In the genomic region with DNA sequence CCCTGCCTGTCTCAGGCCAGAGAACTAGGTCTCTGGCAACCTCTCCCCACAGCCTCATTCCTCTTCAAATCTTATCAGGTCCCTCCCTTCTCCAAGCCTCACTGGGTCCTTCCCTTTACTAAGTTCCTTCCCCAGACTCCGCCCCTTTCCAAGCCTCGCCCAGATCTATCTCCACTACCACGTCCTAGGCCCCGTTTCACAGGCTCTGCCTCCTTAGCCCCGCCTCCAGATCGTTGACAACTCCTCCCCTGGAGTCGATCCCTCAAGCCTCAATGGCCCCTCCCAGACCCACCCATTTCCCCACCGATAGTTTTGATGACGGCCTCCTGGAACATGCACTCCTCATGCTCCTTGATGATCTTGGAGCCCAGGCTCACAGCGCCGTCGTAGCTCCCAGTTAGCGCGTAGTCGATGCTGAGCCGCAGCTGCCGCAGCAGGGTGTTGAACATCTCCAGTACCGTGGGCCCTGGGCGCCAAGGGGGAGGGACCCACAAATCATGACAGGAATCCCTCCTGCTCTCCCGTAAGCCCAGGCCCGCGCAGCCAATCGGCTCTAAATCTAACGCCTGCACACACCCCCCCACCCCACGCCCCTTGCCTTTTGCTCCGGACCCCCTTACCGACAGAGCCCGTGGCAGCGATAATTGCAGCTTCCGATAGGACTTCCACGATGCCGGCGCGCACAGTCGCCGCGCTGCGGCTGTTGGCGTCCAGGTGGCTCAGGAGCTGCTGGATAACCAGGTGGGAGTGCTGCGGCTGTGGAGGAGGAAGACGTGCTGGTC, we compare ENCODE assay signal across 8 mouse cellular contexts. TPM values are rescaled to one million over a fixed set of nuclear protein-coding genes. Genes with fewer than 3 reads are reported as not detected.
DNase-seq lines count a peak whose midpoint lies in the region; ATAC-seq and TF ChIP-seq lines count a peak whose summit lies in the region.

No protein-coding gene starts in this region.

- peak overlapping the region; percentile 57; the same call in 1 of the 2 replicates for H3K9ac ChIP-seq in kidney, embryonic 14.5 days (ENCODE audit: low read depth, low read length)
- peak overlapping the region; percentile 52 for H3K9ac ChIP-seq in limb, embryonic 14.5 days (ENCODE audit: low read depth, low read length, severe bottlenecking)
- H3K9ac ChIP-seq in midbrain, embryonic 16.5 days (ENCODE audit: low read depth, low read length), result peak overlapping the region; percentile 66

- H3K79me2 ChIP-seq in C2C12 (ENCODE audit: control insufficient read depth, insufficient read depth), result no peaks in the 10 kb centered on the region

- no peaks in the 10 kb centered on the region for H3K36me3 ChIP-seq in C2C12 (ENCODE audit: control insufficient read depth, insufficient read depth)
- H3K36me3 ChIP-seq in heart, embryonic 10.5 days, result peaks cover 42% of the 10 kb centered on the region
- no peaks in the 10 kb centered on the region for H3K36me3 ChIP-seq in kidney, embryonic 14.5 days (ENCODE audit: control insufficient read depth, insufficient read depth, low read length)
- no peaks in the 10 kb centered on the region for H3K36me3 ChIP-seq in limb, embryonic 14.5 days (ENCODE audit: control insufficient read depth, insufficient read depth, low read length)
- peaks cover 21% of the 10 kb centered on the region for H3K36me3 ChIP-seq in midbrain, embryonic 16.5 days (ENCODE audit: control insufficient read depth, insufficient read depth, low read length)

- WGBS in heart, embryonic 10.5 days, result under 1% methylated on average over 41 of the region's 41 CpGs
- WGBS in kidney, embryonic 14.5 days, result 0% methylated on average over 37 of the region's 41 CpGs
- under 1% methylated on average over 41 of the region's 41 CpGs for WGBS in limb, embryonic 14.5 days
- under 1% methylated on average over 41 of the region's 41 CpGs for WGBS in midbrain, embryonic 16.5 days

- no peak for TF ChIP-seq CTCF in C2C12 (IDR thresholded peaks at IDR 0.05; ENCODE audit: control insufficient read depth, insufficient read depth, insufficient read length)
- TF ChIP-seq CTCF in embryonic fibroblast, embryonic 13.5 days (IDR thresholded peaks at IDR 0.05; ENCODE audit: borderline replicate concordance, insufficient read depth, low read length), result no peak

- peak; percentile 96 for ATAC-seq in kidney, embryonic 14.5 days (ENCODE audit: low FRiP score, low TSS enrichment)
- peak; percentile 97 for ATAC-seq in limb, embryonic 14.5 days (ENCODE audit: low FRiP score, low read depth)
- ATAC-seq in midbrain, embryonic 16.5 days, result peak; percentile 87

- peak overlapping the region; percentile 91 for H3K4me2 ChIP-seq in kidney, embryonic 14.5 days (replicated peaks; ENCODE audit: low read depth, low read length)
- peak overlapping the region; percentile 88 for H3K4me2 ChIP-seq in limb, embryonic 14.5 days (replicated peaks; ENCODE audit: low read depth, low read length, severe bottlenecking)
- H3K4me2 ChIP-seq in midbrain, embryonic 16.5 days (ENCODE audit: low read length), result peak overlapping the region; percentile 71

- peak; percentile 60 for TF ChIP-seq POLR2A in embryonic fibroblast, embryonic 13.5 days (IDR thresholded peaks at IDR 0.05; ENCODE audit: low read depth, low read length)
- no peak for TF ChIP-seq POLR2A in limb, embryonic 14.5 days (IDR thresholded peaks at IDR 0.05; ENCODE audit: borderline replicate concordance, extremely low read depth, insufficient read depth, insufficient read length)

- H3K27ac ChIP-seq in embryonic fibroblast, embryonic 13.5 days (ENCODE audit: insufficient read depth, low read length), result no peak overlapping the region
- peak overlapping the region; percentile 75 for H3K27ac ChIP-seq in heart, embryonic 10.5 days
- H3K27ac ChIP-seq in kidney, embryonic 14.5 days (ENCODE audit: low read depth, low read length), result peak overlapping the region; percentile 56; the same call in 1 of the 2 replicates
- 0 out of 2 replicates have a peak overlapping the region, but pooled peaks have one; percentile 0 for H3K27ac ChIP-seq in limb, embryonic 14.5 days (replicated peaks; ENCODE audit: low read depth, low read length)
- H3K27ac ChIP-seq in midbrain, embryonic 16.5 days (ENCODE audit: low read length), result peak overlapping the region; percentile 79

- H3K4me1 ChIP-seq in embryonic fibroblast, embryonic 13.5 days (ENCODE audit: control insufficient read depth, insufficient read depth, low read length), result no peaks in the 10 kb centered on the region
- peaks cover 30% of the 10 kb centered on the region for H3K4me1 ChIP-seq in heart, embryonic 10.5 days
- H3K4me1 ChIP-seq in kidney, embryonic 14.5 days (ENCODE audit: control insufficient read depth, insufficient read depth, low read length), result peaks cover 3% of the 10 kb centered on the region; the same call in 1 of the 2 replicates
- H3K4me1 ChIP-seq in limb, embryonic 14.5 days (ENCODE audit: control insufficient read depth, insufficient read depth, low read length), result peaks cover 11% of the 10 kb centered on the region; the same call in 1 of the 2 replicates
- peaks cover 16% of the 10 kb centered on the region for H3K4me1 ChIP-seq in midbrain, embryonic 16.5 days (ENCODE audit: control insufficient read depth, insufficient read depth, low read length)

- H3K9me3 ChIP-seq in heart, embryonic 10.5 days, result no peaks in the 10 kb centered on the region
- no peaks in the 10 kb centered on the region for H3K9me3 ChIP-seq in kidney, embryonic 14.5 days (ENCODE audit: control insufficient read depth, low read length)
- H3K9me3 ChIP-seq in limb, embryonic 14.5 days (ENCODE audit: control insufficient read depth, low read length), result no peaks in the 10 kb centered on the region
- H3K9me3 ChIP-seq in midbrain, embryonic 16.5 days (replicated peaks; ENCODE audit: control insufficient read depth, low read length, poor library complexity, severe bottlenecking), result no peaks in the 10 kb centered on the region

- H3K27me3 ChIP-seq in C2C12 (ENCODE audit: control insufficient read depth, insufficient read depth, insufficient read length), result peaks cover 23% of the 10 kb centered on the region
- H3K27me3 ChIP-seq in heart, embryonic 10.5 days (ENCODE audit: insufficient read depth, poor library complexity, severe bottlenecking), result peaks cover 13% of the 10 kb centered on the region
- H3K27me3 ChIP-seq in kidney, embryonic 14.5 days (ENCODE audit: control insufficient read depth, insufficient read depth, low read length), result no peaks in the 10 kb centered on the region
- H3K27me3 ChIP-seq in limb, embryonic 14.5 days (ENCODE audit: control insufficient read depth, insufficient read depth, low read length), result no peaks in the 10 kb centered on the region
- no peaks in the 10 kb centered on the region for H3K27me3 ChIP-seq in midbrain, embryonic 16.5 days (ENCODE audit: control insufficient read depth, insufficient read depth, low read depth, low read length)

- H3K4me3 ChIP-seq in C2C12 (ENCODE audit: insufficient read depth, poor library complexity, severe bottlenecking), result no peak overlapping the region
- peak overlapping the region; percentile 34 for H3K4me3 ChIP-seq in embryonic fibroblast, embryonic 13.5 days (ENCODE audit: insufficient read depth, low read length)
- H3K4me3 ChIP-seq in heart, embryonic 10.5 days, result peak overlapping the region; percentile 61
- peak overlapping the region; percentile 49 for H3K4me3 ChIP-seq in kidney, embryonic 14.5 days (ENCODE audit: low read length)
- H3K4me3 ChIP-seq in limb, embryonic 14.5 days (replicated peaks; ENCODE audit: low read length), result peak overlapping the region; percentile 47
- peak overlapping the region; percentile 39 for H3K4me3 ChIP-seq in midbrain, embryonic 16.5 days (ENCODE audit: low read depth, low read length)

- DNase-seq in brain, adult 2 months (ENCODE audit: low read depth, low spot score), result peak; percentile 97
- DNase-seq in heart, embryonic 10.5 days (ENCODE audit: low spot score), result peak; percentile 94
- peak; percentile 96 for DNase-seq in limb, embryonic 14.5 days (ENCODE audit: low spot score)
- DNase-seq in spleen, postnatal 36 days (ENCODE audit: low spot score in 2 of 2), result peak; percentile 68 to 71

- H3K79me3 ChIP-seq in C2C12 (ENCODE audit: low read depth), result no peaks in the 10 kb centered on the region

- H3ac ChIP-seq in C2C12 (ENCODE audit: control insufficient read depth, insufficient read length, low read depth), result peak overlapping the region; percentile 27

TF ChIP-seq in C2C12, 6 proteins besides CTCF, POLR2A, EP300 and RAD21:
- no peak for TF ChIP-seq MYOD1 (IDR thresholded peaks at IDR 0.05; ENCODE audit: control insufficient read depth, insufficient read length, low read depth)
- no peak for TF ChIP-seq MAX (IDR thresholded peaks at IDR 0.05)
- TF ChIP-seq FOSL1 (IDR thresholded peaks at IDR 0.05; ENCODE audit: insufficient read depth, low read length, poor library complexity, severe bottlenecking), result no peak
- no peak for TF ChIP-seq CEBPB (IDR thresholded peaks at IDR 0.05; ENCODE audit: low read depth)
- no peak for TF ChIP-seq USF1 (IDR thresholded peaks at IDR 0.05; ENCODE audit: low read depth)

RNA-seq across cellular contexts. Expression of a gene that starts 26.8 kb away (rescaled TPM):
- 0.11 TPM for polyA plus RNA-seq in C2C12 (2012; fragmentation: generic; extraction: Trizol)
- polyA plus RNA-seq in embryonic fibroblast, embryonic 13.5 days (2011; ENCODE audit: insufficient read length, low read depth, missing spikeins), result 0.52 TPM in 1 of 2 replicates, not detected in the other
- polyA plus RNA-seq in heart, embryonic 10.5 days (2016; fragmentation: Nextera tagmentation; extraction: Ambion mirVana), result 3.1 and 4.0 TPM in 2 replicates
- 3.6 and 4.8 TPM in 2 replicates for polyA plus RNA-seq in kidney, embryonic 14.5 days (2014; fragmentation: Nextera tagmentation; extraction: Ambion mirVana)
- 2.6 and 2.7 TPM in 2 replicates for polyA plus RNA-seq in limb, embryonic 14.5 days (2012; rRNA removed)
- polyA plus RNA-seq in limb, embryonic 14.5 days (2014; fragmentation: Nextera tagmentation; extraction: Ambion mirVana), result 2.5 and 3.0 TPM in 2 replicates
- 5.2 and 7.2 TPM in 2 replicates for polyA plus RNA-seq in midbrain, embryonic 16.5 days (2015; fragmentation: Nextera tagmentation; extraction: Ambion mirVana)

RNA-seq across cellular contexts. Expression of a gene that starts 57.2 kb away (rescaled TPM):
- 0.09 TPM for polyA plus RNA-seq in C2C12 (2012; fragmentation: generic; extraction: Trizol)
- polyA plus RNA-seq in embryonic fibroblast, embryonic 13.5 days (2011; ENCODE audit: insufficient read length, low read depth, missing spikeins), result 2.0 and 2.1 TPM in 2 replicates
- polyA plus RNA-seq in heart, embryonic 10.5 days (2016; fragmentation: Nextera tagmentation; extraction: Ambion mirVana), result 9.9 and 16.0 TPM in 2 replicates
- 2.3 and 3.1 TPM in 2 replicates for polyA plus RNA-seq in kidney, embryonic 14.5 days (2014; fragmentation: Nextera tagmentation; extraction: Ambion mirVana)
- 6.2 and 6.8 TPM in 2 replicates for polyA plus RNA-seq in limb, embryonic 14.5 days (2012; rRNA removed)
- polyA plus RNA-seq in limb, embryonic 14.5 days (2014; fragmentation: Nextera tagmentation; extraction: Ambion mirVana), result 3.5 TPM in 2 replicates
- 48.4 and 53.6 TPM in 2 replicates for polyA plus RNA-seq in midbrain, embryonic 16.5 days (2015; fragmentation: Nextera tagmentation; extraction: Ambion mirVana)
